Mouse (Mus musculus) heart, embryonic 10.5 days (tissue): Measurements from ENCODE around the gene A4gnt. TPM values are rescaled to one million over a fixed set of nuclear protein-coding genes. Genes with fewer than 3 reads are reported as not detected.
A peak's percentile ranks its signal among the peaks of the same experiment; 100 is the strongest.

Experiments used
- DNase-seq: peaks from one replicate; pipeline ENCODE4 v3.0.0-alpha.2; 2017; ENCODE audit warnings: low spot score
- H3K27ac ChIP-seq: fragments of 300-500 bp; sonication (generic); 2 replicates; pipeline ENCODE4 v1.5.1; 2016; ENCODE audit warnings: mild to moderate bottlenecking
- H3K27me3 ChIP-seq: fragments of 300-500 bp; sonication (generic); 2 replicates; pipeline ENCODE4 v1.6.1; 2016; ENCODE audit warnings: mild to moderate bottlenecking; ENCODE audit not compliant: poor library complexity, insufficient read depth, severe bottlenecking
- H3K36me3 ChIP-seq: fragments of 300-500 bp; sonication (generic); 2 replicates; pipeline ENCODE4 v1.6.1; 2016; ENCODE audit warnings: mild to moderate bottlenecking, moderate library complexity
- H3K4me1 ChIP-seq: fragments of 300-500 bp; sonication (generic); 2 replicates; pipeline ENCODE4 v1.6.1; 2016; ENCODE audit warnings: mild to moderate bottlenecking
- H3K4me3 ChIP-seq: fragments of 300-500 bp; sonication (generic); 2 replicates; pipeline ENCODE4 v1.5.1; 2016; ENCODE audit warnings: mild to moderate bottlenecking, moderate library complexity
- H3K9me3 ChIP-seq: fragments of 300-500 bp; sonication (generic); 2 replicates; pipeline ENCODE4 v1.6.1; 2016; ENCODE audit warnings: mild to moderate bottlenecking, moderate library complexity
- WGBS: fragments of 180-500 bp; shearing (Covaris S2); methylation state at CpG from one replicate; pipeline ENCODE4 v1.1.7; 2016; 5-methylcytosine and 5-hydroxymethylcytosine counted together
- polyA plus RNA-seq: library from polyadenylated mRNA; unstranded; fragments of >200 nt; fragmentation: Nextera tagmentation; extraction: Ambion mirVana; gene quantifications from 2 replicates; pipeline ENCODE4 v1.2.1, GENCODE M21; 2016

A4gnt gene
- polyA plus RNA-seq, 1 experiment from 2014 or later = not detected

DNA sequence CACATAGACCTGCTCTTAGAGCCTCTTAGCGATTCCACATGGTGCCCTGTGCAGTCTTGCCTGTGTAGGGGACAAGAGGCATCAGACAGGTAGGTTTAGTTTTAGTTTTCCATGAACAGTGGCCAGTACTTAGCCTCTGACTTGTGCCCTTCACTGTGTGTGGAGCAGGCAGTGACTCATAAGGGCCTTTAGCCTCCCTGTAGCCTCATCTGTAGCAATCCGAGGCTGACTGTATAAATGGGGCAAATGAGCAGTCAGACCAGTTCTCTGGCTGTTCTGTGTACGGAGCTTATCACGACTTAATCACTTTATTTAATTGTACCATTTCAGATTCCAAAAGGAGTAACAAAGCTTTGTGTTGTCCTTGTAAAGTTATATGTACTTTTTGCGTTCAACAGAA, 27.7 kb downstream of the A4gnt start:
- H3K27ac ChIP-seq = no peak overlapping the region
- H3K36me3 ChIP-seq = peaks cover 81% of the 10 kb centered on the region

DNA sequence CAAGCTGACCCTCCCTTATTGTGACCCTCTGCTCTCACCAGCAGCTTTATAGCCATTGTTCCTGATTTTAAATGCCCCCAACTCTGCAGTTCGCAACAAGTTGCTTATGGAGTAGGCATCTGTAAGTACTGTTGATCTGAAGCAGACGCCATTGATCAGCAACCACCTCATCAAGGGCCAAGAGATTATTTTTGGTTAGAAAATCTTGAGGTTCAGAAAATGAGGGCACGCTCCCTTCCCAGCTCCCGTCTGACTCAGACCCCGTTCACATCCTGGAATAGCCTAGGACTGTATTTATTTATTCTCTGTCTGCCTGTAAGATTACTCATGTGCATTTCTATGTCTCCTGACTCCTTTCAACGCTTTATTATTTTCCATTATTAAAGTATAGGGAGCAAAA, 33.1 kb downstream of the A4gnt start:
- no peak for DNase-seq
- H3K36me3 ChIP-seq = peaks cover 85% of the 10 kb centered on the region
- no peaks in the 10 kb centered on the region for H3K9me3 ChIP-seq

More for the DNA sequence above, 27.7 kb downstream of the A4gnt start:
- Histone ChIP-seq H3K9me3 (no peaks in the 10 kb centered on the region), H3K4me3 (no peak overlapping the region), H3K4me1 (peaks cover 4% of the 10 kb centered on the region; the same call in 1 of the 2 replicates), H3K27me3 (no peaks in the 10 kb centered on the region)
- 91% methylated on average over 5 of the region's 5 CpGs for WGBS
- DNase-seq = no peak

DNA sequence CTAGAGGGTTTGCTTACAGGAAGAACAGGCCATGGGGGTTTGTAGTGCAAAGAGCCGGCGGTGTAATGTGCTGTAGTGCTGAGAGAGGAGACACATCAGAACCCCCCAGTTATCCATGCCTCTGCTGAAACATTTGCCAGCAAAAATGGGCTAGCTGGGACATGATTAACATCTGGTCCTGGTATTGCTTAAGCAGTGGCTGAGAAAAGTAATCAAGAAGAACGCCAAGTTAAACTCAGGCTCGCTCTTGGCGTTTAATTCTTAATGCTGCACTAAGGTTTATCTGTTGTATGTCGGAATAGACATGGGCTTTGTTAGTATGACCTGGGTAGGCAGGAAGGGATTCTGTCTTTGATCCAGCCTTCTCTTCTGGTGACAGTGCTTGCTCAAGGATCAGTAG, 33.8 kb downstream of the A4gnt start:
- H3K27ac ChIP-seq = no peak overlapping the region
- no peaks in the 10 kb centered on the region for H3K9me3 ChIP-seq
- no peaks in the 10 kb centered on the region for H3K27me3 ChIP-seq
- no peak for DNase-seq
- no peaks in the 10 kb centered on the region for H3K4me1 ChIP-seq
- no peak overlapping the region for H3K4me3 ChIP-seq
- H3K36me3 ChIP-seq = peaks cover 91% of the 10 kb centered on the region
- 87% methylated on average over 6 of the region's 6 CpGs for WGBS

More for the DNA sequence above, 33.1 kb downstream of the A4gnt start:
- WGBS = 91% methylated on average over 6 of the region's 6 CpGs
- H3K27me3 ChIP-seq = no peaks in the 10 kb centered on the region
- H3K27ac ChIP-seq = no peak overlapping the region
- H3K4me3 ChIP-seq = no peak overlapping the region
- H3K4me1 ChIP-seq = no peaks in the 10 kb centered on the region

DNA sequence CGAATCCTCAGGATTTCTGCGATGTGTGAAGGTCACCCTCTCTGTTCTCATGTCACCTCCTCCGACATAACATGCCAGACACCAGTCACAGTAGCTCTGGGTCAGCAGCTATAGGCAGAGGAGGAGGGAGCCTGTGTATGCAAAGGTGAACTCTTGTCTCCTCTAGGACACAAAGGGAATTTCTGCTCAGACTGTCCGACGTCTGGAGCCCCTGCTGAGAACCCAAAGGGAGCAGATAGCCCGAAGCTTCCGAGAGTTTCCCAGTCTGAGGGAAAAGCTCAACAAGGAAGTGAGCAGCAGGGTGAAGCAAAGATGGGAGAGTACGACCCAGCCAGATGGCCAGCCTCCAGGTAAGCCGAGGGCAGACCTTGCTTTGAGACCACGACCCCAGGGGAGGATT, 48.5 kb downstream of the A4gnt start:
- H3K27ac ChIP-seq = no peak overlapping the region
- H3K4me1 ChIP-seq = peaks cover 18% of the 10 kb centered on the region
- H3K9me3 ChIP-seq = no peaks in the 10 kb centered on the region
- DNase-seq = no peak
- no peaks in the 10 kb centered on the region for H3K27me3 ChIP-seq
- no peak overlapping the region for H3K4me3 ChIP-seq
- H3K36me3 ChIP-seq = peaks cover 83% of the 10 kb centered on the region
- 69% methylated on average over 10 of the region's 10 CpGs for WGBS

DNA sequence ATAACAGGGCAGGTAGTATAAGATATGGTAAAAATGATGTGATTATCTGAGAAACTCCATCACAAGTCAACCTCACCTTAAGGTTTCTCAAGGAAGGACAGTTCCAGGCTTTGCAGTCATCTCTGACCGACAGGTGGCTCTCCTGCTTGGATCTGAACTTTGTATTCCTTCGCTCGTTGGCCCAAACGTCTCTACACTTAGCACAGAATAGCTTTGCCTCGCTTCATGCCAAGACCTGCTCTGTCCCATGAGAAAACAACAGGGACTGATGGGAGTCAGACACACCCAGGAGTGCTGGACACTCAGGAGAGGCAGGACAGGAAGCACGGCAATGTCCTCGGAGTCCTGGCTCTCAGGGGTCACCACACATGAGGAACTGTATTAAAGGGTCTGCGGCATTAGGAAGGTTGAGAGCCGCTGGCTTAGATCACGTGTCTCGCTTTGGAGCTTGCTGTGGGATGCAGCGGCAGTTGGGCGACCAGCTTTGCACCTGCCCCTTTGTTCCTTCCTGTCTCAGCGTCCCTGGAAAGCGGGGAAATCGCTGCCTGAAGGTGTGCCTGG, 49.4 kb downstream of the A4gnt start:
- Histone ChIP-seq H3K4me1 (peaks cover 18% of the 10 kb centered on the region), H3K27me3 (no peaks in the 10 kb centered on the region), H3K4me3 (no peak overlapping the region), H3K9me3 (no peaks in the 10 kb centered on the region), H3K27ac (peak overlapping the region; percentile 17; the same call in 1 of the 2 replicates), H3K36me3 (peaks cover 82% of the 10 kb centered on the region)
- WGBS = 80% methylated on average over 16 of the region's 16 CpGs
- DNase-seq = no peak

DNA sequence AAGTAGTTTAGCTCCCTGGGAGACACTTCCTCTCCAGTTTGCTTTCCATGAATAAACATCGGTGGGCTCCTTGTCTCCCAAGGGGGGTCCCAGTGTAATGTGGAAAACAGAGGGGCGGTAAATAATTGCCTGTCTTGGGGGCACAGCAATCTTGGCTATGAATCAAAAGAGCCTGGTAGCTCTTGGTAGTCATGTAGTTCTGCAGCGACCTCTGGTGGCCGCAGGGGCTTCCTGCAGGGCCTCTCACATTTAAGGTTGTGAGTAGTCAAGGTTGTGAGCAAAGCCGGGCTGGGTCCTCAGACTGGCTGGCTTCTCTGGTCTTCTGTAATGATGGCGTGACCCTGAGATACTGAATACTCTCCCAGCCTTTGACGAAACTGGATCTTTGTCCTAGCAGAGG, 50.1 kb downstream of the A4gnt start:
- WGBS = 35% methylated on average over 7 of the region's 7 CpGs
- Histone ChIP-seq H3K4me3 (no peak overlapping the region), H3K27ac (peak overlapping the region; percentile 17; the same call in 1 of the 2 replicates), H3K4me1 (peaks cover 18% of the 10 kb centered on the region), H3K9me3 (no peaks in the 10 kb centered on the region), H3K27me3 (no peaks in the 10 kb centered on the region), H3K36me3 (peaks cover 82% of the 10 kb centered on the region)
- DNase-seq = no peak

DNA sequence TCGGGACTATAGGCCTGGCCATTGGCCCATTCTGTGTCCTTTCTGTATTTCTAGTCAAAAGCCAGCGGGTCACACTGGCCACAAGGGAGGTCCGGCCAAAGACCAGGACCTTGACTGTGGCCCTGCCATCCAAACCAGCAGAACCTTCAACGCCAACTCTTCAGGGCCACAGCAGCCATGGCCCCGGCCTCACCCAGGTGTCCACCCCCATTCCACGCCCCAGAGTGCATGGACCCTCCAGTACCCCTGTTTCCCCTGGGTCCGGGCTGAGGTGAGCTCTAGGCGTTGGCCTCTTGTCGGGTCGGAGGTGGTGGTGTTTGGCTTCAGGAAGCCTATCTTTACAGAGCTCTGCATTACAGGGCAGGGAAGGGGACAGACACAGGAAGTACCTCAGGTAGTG, 50.6 kb downstream of the A4gnt start:
- no peak overlapping the region for H3K27ac ChIP-seq
- H3K27me3 ChIP-seq = no peaks in the 10 kb centered on the region
- H3K36me3 ChIP-seq = peaks cover 82% of the 10 kb centered on the region
- peaks cover 18% of the 10 kb centered on the region for H3K4me1 ChIP-seq
- whole genome bisulfite sequencing = 89% methylated on average over 10 of the region's 10 CpGs
- no peak for DNase-seq
- no peaks in the 10 kb centered on the region for H3K9me3 ChIP-seq
- H3K4me3 ChIP-seq = no peak overlapping the region

DNA sequence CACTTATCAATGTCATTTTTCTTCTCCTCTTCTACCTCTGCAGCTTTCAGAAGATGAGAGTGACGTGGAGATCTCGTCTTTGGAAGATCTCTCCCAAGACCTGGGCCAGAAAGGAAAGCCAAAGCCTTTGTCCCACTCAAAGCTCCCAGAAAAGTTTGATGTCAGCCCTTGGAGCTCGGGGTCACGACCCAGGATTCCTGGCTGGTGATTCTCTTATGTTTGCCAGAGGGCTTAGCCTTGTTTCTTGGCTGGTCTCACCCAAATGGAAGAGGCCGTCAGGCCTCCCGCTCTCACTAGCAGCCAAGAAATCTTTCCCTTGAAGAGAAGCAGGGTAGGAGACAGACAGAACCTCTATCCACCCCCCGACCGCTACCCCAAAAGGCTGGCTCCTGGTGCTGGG, 55.3 kb downstream of the A4gnt start:
- no peak for DNase-seq
- H3K36me3 ChIP-seq = peaks cover 75% of the 10 kb centered on the region

DNA sequence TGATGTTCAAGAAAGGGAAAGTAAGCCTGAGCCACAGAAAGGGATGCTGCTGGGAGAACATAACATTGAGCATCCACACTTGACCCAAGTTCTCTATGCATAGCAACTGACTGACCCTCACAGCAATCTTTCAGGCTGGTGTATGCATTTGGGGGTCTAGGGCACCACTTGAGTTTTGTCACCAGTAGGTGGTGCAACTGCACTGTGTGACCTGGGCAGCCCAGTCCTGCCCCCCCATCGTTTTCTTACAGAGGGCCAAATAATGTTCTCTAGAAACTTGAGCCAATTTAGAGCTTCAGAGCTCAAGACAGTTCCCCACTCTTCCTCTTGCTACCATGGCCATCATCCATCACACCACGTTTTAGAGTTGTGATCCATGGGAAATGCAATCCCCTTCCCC, 59.3 kb downstream of the A4gnt start:
- H3K4me1 ChIP-seq = no peaks in the 10 kb centered on the region
- DNase-seq = no peak
- H3K36me3 ChIP-seq = peaks cover 43% of the 10 kb centered on the region
- H3K27me3 ChIP-seq = no peaks in the 10 kb centered on the region
- no peak overlapping the region for H3K4me3 ChIP-seq
- H3K27ac ChIP-seq = no peak overlapping the region
- WGBS = 44% methylated on average over 2 of the region's 2 CpGs
- H3K9me3 ChIP-seq = no peaks in the 10 kb centered on the region

More for the DNA sequence above, 55.3 kb downstream of the A4gnt start:
- Histone ChIP-seq H3K4me1 (no peaks in the 10 kb centered on the region), H3K9me3 (no peaks in the 10 kb centered on the region), H3K27ac (no peak overlapping the region), H3K4me3 (no peak overlapping the region), H3K27me3 (no peaks in the 10 kb centered on the region)
- WGBS = 87% methylated on average over 8 of the region's 8 CpGs

Other genes with a start within 250 kb of the A4gnt start
- gene Mras, start 175.1 kb upstream of the A4gnt start, polyA plus RNA-seq = 5.1 and 7.5 TPM in 2 replicates
- not detected in 2 replicates for gene Nme9, start 161.0 kb upstream of the A4gnt start, polyA plus RNA-seq
- 22.7 and 26.3 TPM in 2 replicates for gene Armc8, start 43.6 kb upstream of the A4gnt start, polyA plus RNA-seq
- 23.2 and 32.9 TPM in 2 replicates for gene Dbr1, start 36.7 kb upstream of the A4gnt start, polyA plus RNA-seq
- gene Dzip1l, start 17.0 kb downstream of the A4gnt start, polyA plus RNA-seq = 24.0 and 26.5 TPM in 2 replicates
- 0.20 TPM in 1 of 2 replicates, not detected in the other for gene Cldn18, start 104.8 kb downstream of the A4gnt start, polyA plus RNA-seq